Mouse (Mus musculus) forebrain, embryonic 10.5 days (tissue): ENCODE results near the gene Scyl1. TPM values are rescaled to one million over a fixed set of nuclear protein-coding genes. Genes with fewer than 3 reads are reported as not detected.

Experiments used
- DNase-seq: peaks from one replicate; pipeline ENCODE4 v3.0.0-alpha.2; 2017; ENCODE audit warnings: low spot score; ENCODE audit errors: extremely low spot score
- H3K27ac ChIP-seq: fragments of 300-500 bp; sonication (generic); 2 replicates; pipeline ENCODE4 v1.5.1; 2016; ENCODE audit warnings: mild to moderate bottlenecking
- H3K27me3 ChIP-seq: fragments of 300-500 bp; sonication (generic); 2 replicates; pipeline ENCODE4 v1.6.1; 2016; ENCODE audit warnings: mild to moderate bottlenecking; ENCODE audit not compliant: poor library complexity, severe bottlenecking
- H3K36me3 ChIP-seq: fragments of 300-500 bp; sonication (generic); replicated peaks from 2 replicates; pipeline ENCODE4 v1.6.1; 2016; ENCODE audit warnings: mild to moderate bottlenecking, moderate library complexity
- H3K4me1 ChIP-seq: fragments of 300-500 bp; sonication (generic); 2 replicates; pipeline ENCODE4 v1.6.1; 2016
- H3K4me3 ChIP-seq: fragments of 300-500 bp; sonication (generic); 2 replicates; pipeline ENCODE4 v1.5.1; 2016; ENCODE audit warnings: mild to moderate bottlenecking, moderate library complexity
- H3K9me3 ChIP-seq: fragments of 300-500 bp; sonication (generic); 2 replicates; pipeline ENCODE4 v1.6.1; 2016; ENCODE audit warnings: mild to moderate bottlenecking, moderate library complexity
- WGBS: fragments of 180-500 bp; shearing (Covaris S2); methylation state at CpG from one replicate; pipeline ENCODE4 v1.1.7; 2016; 5-methylcytosine and 5-hydroxymethylcytosine counted together
- polyA plus RNA-seq: library from polyadenylated mRNA; unstranded; fragments of >200 nt; fragmentation: Nextera tagmentation; extraction: Ambion mirVana; gene quantifications from 2 replicates; pipeline ENCODE4 v1.2.1, GENCODE M21; 2016

Scyl1 gene
- polyA plus RNA-seq, 1 experiment from 2014 or later, result 64.6 TPM

DNA sequence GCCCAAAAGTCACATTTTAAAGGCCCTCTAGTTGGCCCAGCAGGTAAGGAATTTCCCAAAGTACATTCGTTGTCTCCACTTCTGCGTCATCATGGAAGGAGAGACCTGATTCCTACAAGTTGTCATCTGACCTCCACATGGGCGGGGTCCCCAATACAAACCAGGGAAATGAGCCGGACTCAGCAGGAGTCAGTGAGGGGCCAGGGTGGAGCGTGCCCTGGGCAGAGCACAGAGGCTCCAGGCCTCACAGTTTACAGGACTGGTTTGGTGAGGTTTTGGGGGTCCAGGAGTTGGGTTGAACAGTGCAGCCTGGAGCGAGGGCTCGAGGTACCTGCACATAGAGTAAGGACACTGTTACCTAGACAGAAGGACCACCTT, 38.5 kb upstream of the Scyl1 start:
- H3K27me3 ChIP-seq, result no peaks in the 10 kb centered on the region
- no peak overlapping the region for H3K4me3 ChIP-seq
- H3K9me3 ChIP-seq, result no peaks in the 10 kb centered on the region
- no peaks in the 10 kb centered on the region for H3K36me3 ChIP-seq
- 49% methylated on average over 7 of the region's 7 CpGs for WGBS
- peak overlapping the region; percentile 86 for H3K27ac ChIP-seq
- DNase-seq, result no peak
- H3K4me1 ChIP-seq, result peaks cover 92% of the 10 kb centered on the region

DNA sequence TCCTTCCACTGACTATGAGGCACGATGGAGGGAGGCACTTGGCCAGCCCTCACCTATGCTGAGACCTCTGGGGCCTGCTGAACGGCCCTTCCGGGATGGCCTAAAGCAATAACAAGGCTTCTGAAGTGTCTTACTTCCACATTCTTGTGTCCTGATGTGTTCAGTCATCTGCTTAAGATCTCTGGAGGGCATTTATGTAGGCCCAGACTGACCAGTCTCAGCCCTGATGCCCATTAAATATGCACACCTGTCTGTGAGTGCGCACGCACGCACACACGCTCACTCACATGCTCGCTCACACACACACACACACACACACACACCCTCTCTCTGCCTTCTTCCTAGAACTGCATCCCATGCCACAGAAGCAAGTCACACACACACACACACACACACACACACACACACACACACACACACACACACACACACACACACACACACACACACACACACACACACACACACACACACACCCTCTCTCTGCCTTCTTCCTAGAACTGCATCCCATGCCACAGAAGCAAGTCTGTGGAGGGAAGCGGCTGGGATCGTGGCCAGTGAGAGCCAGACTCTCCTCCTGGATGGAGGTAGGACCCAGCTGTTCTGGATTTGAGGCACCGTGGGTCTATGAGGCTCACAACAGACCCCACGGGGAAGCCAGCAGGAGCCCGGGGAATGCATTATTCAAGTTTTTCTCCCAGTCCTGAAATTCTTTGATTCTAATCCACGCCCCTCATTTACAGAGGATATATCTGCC, 37.9 kb upstream of the Scyl1 start:
- H3K27ac ChIP-seq, result peak overlapping the region; percentile 86
- no peak overlapping the region for H3K4me3 ChIP-seq
- H3K27me3 ChIP-seq, result no peaks in the 10 kb centered on the region
- DNase-seq, result no peak
- peaks cover 94% of the 10 kb centered on the region for H3K4me1 ChIP-seq
- WGBS, result 66% methylated on average over 14 of the region's 14 CpGs
- no peaks in the 10 kb centered on the region for H3K36me3 ChIP-seq
- H3K9me3 ChIP-seq, result no peaks in the 10 kb centered on the region

DNA sequence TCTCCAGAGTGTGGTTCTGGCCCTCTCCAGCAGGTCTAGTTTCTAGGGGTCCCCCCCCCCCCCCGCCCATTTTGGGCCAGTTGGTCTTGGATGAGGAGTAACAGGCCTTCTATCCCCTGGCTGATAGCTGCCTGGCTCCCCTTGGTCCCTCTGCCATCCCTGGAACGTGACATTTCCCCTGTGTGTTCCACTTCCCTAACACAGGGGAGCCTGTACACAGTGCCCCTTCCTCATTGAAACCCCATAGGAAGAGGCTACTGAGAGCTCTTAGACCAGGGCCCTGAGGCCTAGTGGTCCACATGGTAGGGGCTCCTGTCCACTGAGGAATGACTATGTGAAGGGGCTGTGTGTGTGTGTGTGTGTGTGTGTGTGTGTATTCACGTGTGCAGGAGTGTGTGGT, 36.5 kb upstream of the Scyl1 start:
- peaks cover 97% of the 10 kb centered on the region for H3K4me1 ChIP-seq
- H3K27ac ChIP-seq, result peak overlapping the region; percentile 98

DNA sequence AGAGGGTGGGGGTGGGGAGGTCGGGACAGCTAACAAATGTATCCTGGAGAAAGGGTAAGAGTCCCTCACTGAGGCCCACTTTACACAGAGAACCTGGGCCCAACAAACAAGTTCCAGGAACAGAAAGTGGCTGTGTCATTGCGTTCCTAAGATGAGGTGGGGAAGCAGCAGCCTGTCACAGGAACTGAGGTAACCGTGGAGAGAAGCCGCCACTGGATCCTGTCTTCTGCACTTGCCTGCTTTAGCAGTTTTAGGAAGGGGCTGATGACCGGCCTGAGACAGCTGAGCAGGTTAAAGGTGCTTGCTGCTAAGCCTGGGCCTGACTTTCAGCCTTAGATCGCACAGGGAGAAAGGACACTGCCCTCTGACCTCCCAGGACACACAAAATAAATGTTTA, 35.6 kb upstream of the Scyl1 start:
- Histone ChIP-seq H3K4me3 (peak overlapping the region; percentile 27), H3K27me3 (no peaks in the 10 kb centered on the region), H3K27ac (peak overlapping the region; percentile 98), H3K4me1 (peaks cover 89% of the 10 kb centered on the region), H3K9me3 (no peaks in the 10 kb centered on the region), H3K36me3 (no peaks in the 10 kb centered on the region)
- no peak for DNase-seq
- WGBS, result 22% methylated on average over 6 of the region's 6 CpGs

More for the DNA sequence above, 36.5 kb upstream of the Scyl1 start:
- WGBS, result 74% methylated on average over 3 of the region's 3 CpGs
- Histone ChIP-seq H3K27me3 (no peaks in the 10 kb centered on the region), H3K4me3 (no peak overlapping the region), H3K9me3 (no peaks in the 10 kb centered on the region), H3K36me3 (no peaks in the 10 kb centered on the region)
- no peak for DNase-seq

DNA sequence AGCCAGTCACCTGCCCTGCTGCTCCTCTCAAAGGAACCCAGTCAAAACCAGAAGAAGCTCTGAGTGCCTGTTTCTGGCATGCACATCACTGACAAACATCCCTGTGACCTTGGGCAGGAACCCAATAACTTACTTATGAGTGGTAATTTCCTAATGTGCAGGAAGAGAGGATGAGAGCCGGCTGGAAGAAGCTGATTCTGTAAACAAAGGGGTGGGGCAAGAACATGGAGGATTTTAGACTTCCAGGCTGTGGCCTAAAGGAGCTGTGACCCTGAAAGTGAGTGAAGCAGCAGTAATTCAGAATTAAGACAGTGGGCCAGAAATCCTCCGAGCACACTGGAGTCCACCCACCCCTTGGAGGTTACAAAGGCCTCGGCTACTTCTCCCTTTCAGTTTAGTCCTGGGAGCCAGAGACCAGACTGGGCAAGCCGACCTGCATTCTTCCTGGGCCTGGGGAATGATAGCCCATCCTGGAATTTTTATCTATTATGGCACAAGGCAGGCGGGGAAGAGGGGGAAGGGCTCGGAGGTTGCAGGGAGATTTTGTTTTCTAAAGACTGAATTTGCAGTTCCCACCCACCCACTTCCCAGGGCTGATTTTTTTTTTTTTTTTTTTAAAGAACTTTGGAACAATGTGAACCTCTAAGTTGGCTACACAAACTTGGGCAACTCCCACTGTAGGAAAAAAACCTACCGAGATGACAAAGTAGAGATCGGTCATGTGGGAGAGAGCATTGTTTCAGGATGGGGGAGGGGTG, 35.0 kb upstream of the Scyl1 start:
- H3K4me1 ChIP-seq, result peaks cover 84% of the 10 kb centered on the region
- H3K27ac ChIP-seq, result peak overlapping the region; percentile 98
- H3K27me3 ChIP-seq, result no peaks in the 10 kb centered on the region
- no peaks in the 10 kb centered on the region for H3K9me3 ChIP-seq
- no peak for DNase-seq
- peak overlapping the region; percentile 27 for H3K4me3 ChIP-seq
- no peaks in the 10 kb centered on the region for H3K36me3 ChIP-seq
- 5% methylated on average over 8 of the region's 8 CpGs for WGBS

DNA sequence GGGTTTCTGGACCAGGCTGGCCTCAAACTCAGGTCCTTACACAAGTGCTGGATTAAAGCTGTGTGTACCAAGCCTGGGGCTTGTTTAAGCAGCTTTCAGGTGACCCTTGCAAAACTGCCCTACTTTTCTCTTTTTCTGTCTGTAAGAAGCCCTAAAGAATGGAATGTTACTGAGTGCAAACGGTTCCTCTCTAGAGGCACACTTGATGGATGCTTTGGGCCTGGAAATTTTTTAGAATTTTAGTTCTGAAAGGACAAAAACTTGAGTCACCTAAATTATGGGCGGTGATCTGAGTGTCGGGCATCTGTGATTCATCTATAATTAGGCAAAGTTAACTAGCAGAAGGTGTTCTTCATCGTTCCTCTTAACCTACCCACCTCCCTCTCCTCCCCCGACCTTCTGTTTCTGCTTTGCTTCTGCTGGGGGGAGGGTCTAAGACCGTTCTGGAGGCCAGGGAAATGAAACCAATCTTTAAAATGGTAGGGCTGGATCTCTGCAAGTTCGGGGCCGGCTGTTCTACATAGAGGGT, 33.2 kb upstream of the Scyl1 start:
- Histone ChIP-seq H3K4me1 (peaks cover 66% of the 10 kb centered on the region), H3K27me3 (no peaks in the 10 kb centered on the region), H3K36me3 (peaks cover 18% of the 10 kb centered on the region), H3K9me3 (no peaks in the 10 kb centered on the region), H3K4me3 (peak overlapping the region; percentile 98), H3K27ac (peak overlapping the region; percentile 98)
- DNase-seq, result no peak
- WGBS, result 29% methylated on average over 8 of the region's 8 CpGs

DNA sequence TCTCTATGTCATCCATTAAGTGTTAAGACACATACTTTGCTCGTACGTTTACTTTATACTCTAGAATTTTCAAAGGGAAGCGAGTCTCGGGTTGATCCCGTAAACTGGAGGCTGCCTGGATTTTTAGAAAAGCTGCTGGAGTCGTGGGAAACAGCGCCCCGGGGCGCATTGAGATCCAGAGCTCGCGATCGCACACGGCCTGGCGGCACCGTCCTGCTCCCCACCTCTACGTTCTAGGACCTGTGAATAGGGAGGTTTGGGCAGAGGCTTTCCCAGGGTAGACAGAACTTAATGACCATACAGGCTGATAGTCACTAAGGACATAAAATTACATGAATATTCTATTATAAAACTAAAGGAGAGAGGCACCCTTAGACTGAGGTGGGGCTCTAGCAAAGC, 32.7 kb upstream of the Scyl1 start:
- Histone ChIP-seq H3K27me3 (no peaks in the 10 kb centered on the region), H3K36me3 (peaks cover 23% of the 10 kb centered on the region), H3K9me3 (no peaks in the 10 kb centered on the region), H3K27ac (peak overlapping the region; percentile 98), H3K4me3 (peak overlapping the region; percentile 98), H3K4me1 (peaks cover 60% of the 10 kb centered on the region)
- no peak for DNase-seq
- WGBS, result under 1% methylated on average over 16 of the region's 16 CpGs

DNA sequence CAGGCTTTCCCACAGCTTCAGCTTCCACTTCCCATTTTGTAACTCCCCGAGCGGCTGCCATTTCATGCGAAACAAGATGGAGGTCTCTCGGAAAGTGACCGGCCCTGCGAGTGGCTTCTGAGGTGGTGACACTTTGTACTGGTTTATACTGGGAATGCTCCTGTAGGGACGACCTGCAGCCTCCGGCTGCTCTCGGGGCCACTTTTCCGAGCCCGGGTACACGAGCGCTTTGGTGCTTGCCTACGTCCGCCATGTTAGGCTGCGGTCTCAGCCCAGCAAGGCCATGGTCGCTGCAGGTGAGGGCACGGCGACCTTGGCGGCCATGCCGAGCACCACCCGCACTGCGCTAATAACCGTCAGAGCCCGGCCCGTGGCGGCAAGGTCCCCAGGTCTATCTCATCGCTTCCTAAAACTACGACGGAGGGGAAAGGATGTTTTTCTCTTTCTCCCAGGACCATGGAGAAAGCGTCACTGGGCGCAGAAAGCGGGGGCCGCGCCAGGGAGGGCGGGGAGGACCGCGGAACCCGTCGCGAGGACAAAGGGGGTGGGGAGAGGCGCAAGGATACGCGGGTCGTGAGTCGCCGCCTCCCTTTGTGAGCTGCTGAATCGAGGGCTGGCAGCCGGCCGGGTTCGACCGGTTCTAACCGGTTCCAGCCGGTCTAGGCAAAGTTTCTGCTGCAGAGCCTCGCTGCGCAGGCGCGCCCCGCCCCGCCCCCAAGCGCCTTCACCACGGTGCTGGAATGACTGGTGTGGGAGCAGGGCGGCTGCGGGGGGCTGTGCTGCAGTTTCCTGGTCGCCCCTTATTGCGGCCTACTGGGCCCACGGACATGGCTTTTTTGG, 32.0 kb upstream of the Scyl1 start:
- Histone ChIP-seq H3K4me3 (peak overlapping the region; percentile 98), H3K4me1 (peaks cover 60% of the 10 kb centered on the region), H3K27ac (peak overlapping the region; percentile 98), H3K27me3 (no peaks in the 10 kb centered on the region), H3K9me3 (no peaks in the 10 kb centered on the region), H3K36me3 (peaks cover 29% of the 10 kb centered on the region)
- peak; percentile 99 for DNase-seq
- WGBS, result under 1% methylated on average over 67 of the region's 67 CpGs

DNA sequence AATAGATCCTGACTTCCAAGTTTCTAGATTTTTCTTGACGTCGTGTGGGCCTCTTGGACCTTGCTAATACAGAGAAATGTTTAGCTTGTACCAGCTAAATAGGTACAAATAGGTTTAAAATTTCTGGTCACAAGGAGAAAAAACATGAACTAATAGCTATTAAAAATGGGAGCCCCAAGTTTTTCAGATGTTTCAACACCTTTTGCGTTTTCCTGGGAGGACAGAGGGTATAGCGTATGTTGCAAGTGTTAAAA, 31.5 kb upstream of the Scyl1 start:
- H3K4me3 ChIP-seq, result peak overlapping the region; percentile 98
- H3K27me3 ChIP-seq, result no peaks in the 10 kb centered on the region
- no peak for DNase-seq
- peaks cover 62% of the 10 kb centered on the region for H3K4me1 ChIP-seq
- no peaks in the 10 kb centered on the region for H3K9me3 ChIP-seq
- peaks cover 35% of the 10 kb centered on the region for H3K36me3 ChIP-seq
- 0% methylated on average over 4 of the region's 4 CpGs for WGBS
- peak overlapping the region; percentile 98 for H3K27ac ChIP-seq

DNA sequence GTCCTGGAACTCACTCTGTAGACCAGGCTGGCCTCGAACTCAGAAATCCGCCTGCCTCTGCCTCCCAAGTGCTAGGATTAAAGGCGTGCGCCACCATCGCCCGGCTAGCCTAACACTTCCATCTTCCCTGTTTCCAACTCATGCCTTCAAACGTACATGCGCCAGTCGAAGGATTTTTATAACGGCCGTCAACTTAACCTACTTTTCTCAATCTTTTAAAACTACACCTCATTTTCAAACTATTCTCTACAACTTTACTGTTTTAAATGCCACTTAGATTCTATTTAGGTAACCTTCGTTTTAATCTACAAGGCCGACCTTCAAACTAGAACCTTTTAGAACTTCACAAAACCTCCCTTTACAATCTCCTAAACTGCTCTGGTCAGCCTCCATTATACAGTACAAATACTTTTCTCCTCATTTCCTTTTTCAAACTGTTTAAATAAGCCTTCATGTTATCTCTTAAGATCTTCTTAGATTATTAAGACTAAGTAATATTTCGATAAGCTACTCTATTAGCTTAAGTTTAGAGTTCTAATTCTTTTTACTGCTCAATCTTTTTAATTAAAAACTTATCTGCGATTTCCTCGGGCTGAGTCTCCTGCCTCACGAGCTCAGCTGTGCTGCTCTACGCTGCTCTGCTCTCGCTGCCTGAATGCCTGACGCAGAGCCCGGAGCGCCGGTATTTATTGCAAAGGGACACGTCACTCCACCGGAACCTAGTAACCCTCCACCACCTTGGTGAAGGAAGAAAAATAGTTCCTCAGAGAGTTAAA, 31.0 kb upstream of the Scyl1 start:
- peaks cover 62% of the 10 kb centered on the region for H3K4me1 ChIP-seq
- 1% methylated on average over 25 of the region's 25 CpGs for WGBS

DNA sequence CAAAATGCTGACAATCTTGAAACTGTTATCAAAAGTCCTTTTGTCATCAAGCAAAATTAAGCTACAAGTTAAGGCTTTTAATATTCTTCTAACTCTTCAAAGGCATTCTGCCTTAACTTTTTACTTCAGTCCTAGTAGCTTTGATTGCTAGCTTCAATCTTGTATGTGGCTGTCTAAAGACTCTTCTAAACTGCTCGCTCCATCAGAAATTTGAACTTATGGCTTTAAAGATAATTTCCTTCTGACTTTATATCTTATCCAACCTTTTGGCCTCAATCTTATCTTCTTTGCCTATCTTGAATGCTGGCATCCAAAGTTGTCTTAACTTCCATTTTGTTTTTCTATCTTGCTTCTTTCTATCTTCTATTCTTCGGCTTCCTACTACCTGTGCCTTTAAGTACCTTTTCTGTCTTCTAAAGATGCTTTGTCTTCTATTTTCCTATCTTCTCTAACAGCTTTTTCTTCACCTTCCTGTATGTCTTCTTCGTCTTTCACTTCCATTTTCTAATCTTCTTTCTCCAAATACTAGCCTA, 30.3 kb upstream of the Scyl1 start:
- Histone ChIP-seq H3K4me1 (peaks cover 62% of the 10 kb centered on the region), H3K27me3 (no peaks in the 10 kb centered on the region), H3K4me3 (peak overlapping the region; percentile 98), H3K27ac (peak overlapping the region; percentile 98), H3K36me3 (peaks cover 47% of the 10 kb centered on the region), H3K9me3 (no peaks in the 10 kb centered on the region)
- 15% methylated on average over 3 of the region's 3 CpGs for WGBS
- DNase-seq, result no peak

More for the DNA sequence above, 31.0 kb upstream of the Scyl1 start:
- Histone ChIP-seq H3K36me3 (peaks cover 40% of the 10 kb centered on the region), H3K27ac (peak overlapping the region; percentile 98), H3K4me3 (peak overlapping the region; percentile 98), H3K27me3 (no peaks in the 10 kb centered on the region), H3K9me3 (no peaks in the 10 kb centered on the region)
- peak; percentile 94 for DNase-seq
